Mouse (Mus musculus) mature B cell (primary cell): ENCODE measurements around the gene Cfap97d1.

ENCODE experiments used
- in situ Hi-C: fragments of 300-500 bp; cut with MboI; formaldehyde crosslinking; loops from 2 replicates; pipeline ENCODE4 v1.14.3; 2019

Gene Cfap97d1

DNA sequence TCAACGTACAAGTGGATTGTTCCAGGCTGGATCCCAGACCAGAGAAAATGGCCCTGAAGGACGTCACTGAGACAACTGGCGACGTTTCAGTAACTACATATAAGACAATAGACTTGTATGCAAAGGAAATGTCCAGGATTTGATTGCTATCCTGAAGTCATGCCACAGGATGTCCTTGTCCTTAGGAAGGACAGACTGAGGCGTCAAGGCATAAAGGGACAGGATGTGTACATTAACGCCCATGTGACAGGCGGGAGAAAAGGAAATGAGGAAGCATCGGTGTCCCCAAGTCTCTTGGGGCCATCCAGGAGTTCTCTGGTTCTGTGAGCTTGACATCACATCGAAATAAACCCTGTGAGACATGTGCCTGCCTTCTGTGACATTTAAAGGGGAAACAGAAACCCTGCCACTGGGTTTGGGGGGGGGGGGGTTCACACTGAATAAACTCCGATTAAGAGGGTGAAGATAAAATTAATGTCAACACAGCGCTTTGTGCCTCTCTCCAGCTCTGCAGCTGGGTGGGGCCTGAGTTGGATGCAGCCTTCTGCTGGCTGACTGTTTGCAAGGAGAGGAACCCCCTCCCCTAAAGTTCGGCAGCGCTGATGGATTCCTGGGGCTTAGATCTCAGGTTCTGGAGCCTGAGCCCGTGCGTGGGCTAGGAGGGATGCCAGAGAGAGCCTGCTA lies 25.0 kb downstream of the Cfap97d1 start:
- in situ Hi-C loops: no loop called here

GRCm38 (mm10) chr11:102010140-102010539 lies 26.1 kb downstream of the Cfap97d1 start:
- in situ Hi-C loops: no loop called here

GRCm38 (mm10) chr11:102011510-102011909 lies 27.4 kb downstream of the Cfap97d1 start:
- in situ Hi-C loops: no loop called here

- in situ Hi-C loops: no loop called here
Measured at GRCm38 (mm10) chr11:102013201-102013600, 29.1 kb downstream of the Cfap97d1 start.

DNA sequence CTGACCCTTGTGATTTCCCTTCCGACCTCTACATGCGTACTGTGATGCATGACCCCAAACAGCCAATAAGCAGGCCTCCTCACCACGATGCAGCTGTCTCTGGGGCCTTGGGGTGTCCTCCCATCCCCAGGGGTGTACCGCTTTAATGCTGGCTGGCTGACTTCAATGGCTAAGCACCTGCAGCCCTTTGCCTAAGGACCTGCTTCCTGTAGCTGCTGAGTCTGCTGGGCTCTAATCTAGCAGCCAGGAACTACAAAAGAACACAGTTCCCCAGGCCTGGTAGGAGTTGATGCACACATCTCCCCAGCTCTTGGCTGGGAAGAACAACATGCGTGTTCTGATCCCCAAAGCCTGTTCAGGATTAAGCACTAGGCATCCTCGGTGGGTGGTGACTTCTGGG lies 31.4 kb downstream of the Cfap97d1 start:
- in situ Hi-C loops: no loop called here

GRCm38 (mm10) chr11:102016136-102016535 lies 32.1 kb downstream of the Cfap97d1 start:
- in situ Hi-C loops: no loop called here

- in situ Hi-C loops: no loop called here
Measured at GRCm38 (mm10) chr11:102019736-102020135, 35.7 kb downstream of the Cfap97d1 start.

GRCm38 (mm10) chr11:102021196-102021595 lies 37.1 kb downstream of the Cfap97d1 start:
- in situ Hi-C loops: no loop called here

GRCm38 (mm10) chr11:102023406-102023805 lies 39.3 kb downstream of the Cfap97d1 start:
- in situ Hi-C loops: no loop called here

- in situ Hi-C loops: no loop called here
Measured at GRCm38 (mm10) chr11:102024084-102024758, 40.1 kb downstream of the Cfap97d1 start.

DNA sequence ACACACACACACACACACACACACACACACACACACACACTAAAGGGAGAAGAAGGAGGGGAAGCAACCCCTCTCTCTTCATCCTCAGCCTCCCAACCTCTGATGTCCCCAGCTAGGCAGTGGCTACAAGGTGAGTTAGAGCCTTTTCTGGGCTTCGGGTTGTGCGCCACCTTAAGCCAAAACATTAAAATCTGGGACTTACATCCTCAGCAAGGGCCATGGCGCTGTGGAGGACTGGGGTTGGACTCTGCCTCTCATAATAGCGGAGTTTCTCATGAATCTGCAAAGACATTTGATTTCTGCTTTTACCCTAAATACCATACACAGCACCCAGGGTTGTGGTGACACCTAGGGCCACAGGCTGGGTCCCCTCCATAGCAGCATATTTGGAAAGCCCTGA lies 40.8 kb downstream of the Cfap97d1 start:
- in situ Hi-C loops: no loop called here

- in situ Hi-C loops: no loop called here
Measured at GRCm38 (mm10) chr11:102025354-102025753, 41.3 kb downstream of the Cfap97d1 start.

DNA sequence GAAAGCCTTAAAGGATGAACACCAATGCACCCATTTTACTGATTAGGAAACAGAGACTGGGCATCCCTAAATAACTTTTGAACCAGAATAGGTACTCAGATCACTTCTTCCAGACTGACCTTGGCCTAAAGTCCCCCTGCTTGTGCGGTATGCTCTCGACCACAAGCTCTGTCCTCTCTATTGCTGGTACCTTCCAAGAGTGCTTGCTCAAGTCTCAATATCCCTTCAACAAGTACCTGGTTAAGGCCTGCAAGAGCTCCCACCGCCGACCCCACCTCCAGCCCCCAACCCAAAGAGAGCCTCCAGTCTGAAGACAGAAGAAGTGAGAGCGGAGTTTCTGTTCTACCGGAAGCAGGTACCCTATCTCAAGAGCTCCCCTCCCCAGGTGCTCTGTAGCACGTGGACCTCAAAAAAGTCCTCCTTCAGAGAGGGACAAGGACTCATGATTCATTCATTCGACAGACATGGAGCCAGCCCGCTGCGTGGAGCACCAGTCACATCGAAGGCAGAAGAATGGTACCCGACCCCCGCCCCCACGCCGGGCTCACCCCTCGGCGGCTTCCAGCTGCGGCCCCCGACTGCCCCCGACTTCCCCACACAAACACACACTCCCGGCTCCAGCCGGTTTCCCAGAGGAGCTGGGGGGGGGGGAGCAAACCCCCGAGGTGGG lies 42.0 kb downstream of the Cfap97d1 start:
- in situ Hi-C loops: no loop called here

GRCm38 (mm10) chr11:102026694-102027360 lies 42.7 kb downstream of the Cfap97d1 start:
- in situ Hi-C loops: no loop called here

DNA sequence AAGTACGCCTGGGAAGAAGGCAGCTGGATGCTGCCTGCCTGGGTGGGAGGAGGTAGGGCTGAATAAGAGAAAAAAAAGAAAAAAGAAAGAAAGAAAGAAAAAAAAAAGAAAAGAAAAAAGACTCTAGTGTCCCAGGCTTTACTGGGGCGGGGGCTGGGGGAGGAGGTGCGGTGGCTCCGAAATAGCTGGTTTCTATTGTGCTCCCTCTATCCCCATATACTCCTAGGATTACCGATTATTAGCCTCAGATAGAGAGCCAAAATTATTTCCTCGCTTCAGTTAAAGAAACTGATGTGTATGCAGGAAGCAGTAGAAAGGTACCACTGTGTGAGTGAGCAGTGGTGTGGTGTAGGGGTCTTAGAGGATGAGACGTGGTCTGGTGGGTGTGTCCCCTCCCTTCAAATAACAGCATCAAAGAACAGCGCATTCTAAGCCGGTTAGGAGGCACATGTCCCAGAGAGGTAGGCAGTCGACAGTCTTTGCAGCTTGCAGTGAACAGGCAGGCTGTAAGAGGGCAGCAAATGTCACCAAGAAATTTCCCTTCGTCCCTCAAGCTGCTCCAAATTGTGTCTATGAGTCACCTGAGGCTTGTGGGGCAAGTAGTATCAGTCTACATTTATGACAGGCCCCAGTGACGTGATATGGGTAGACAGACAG lies 43.4 kb downstream of the Cfap97d1 start:
- in situ Hi-C loops: no loop called here

- in situ Hi-C loops: no loop called here
Measured at GRCm38 (mm10) chr11:102028087-102028816, 44.2 kb downstream of the Cfap97d1 start, which contains the start of gene Mpp3. Mpp3 (minus strand) TSS chr11:102028461.

DNA sequence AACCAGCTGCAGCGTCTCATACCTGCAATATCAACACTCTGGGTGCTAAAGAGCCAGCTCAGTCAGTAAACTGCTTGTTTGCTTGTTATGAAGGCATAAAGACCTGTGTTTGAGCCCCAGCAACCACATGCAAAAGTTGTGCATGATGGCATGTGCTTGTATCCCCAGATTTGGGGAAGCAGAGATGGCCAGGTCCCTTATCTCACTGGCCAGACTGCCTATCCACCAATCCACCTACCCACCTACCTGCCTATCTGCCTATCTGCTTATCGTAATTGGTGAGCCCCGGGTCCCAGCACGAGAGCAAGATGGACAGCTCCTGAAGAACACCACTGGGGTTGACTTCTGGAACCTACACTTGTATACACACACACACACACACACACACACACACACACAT lies 45.2 kb downstream of the Cfap97d1 start:
- in situ Hi-C loops: no loop called here

GRCm38 (mm10) chr11:102029966-102030365 lies 45.9 kb downstream of the Cfap97d1 start:
- in situ Hi-C loops: no loop called here

DNA sequence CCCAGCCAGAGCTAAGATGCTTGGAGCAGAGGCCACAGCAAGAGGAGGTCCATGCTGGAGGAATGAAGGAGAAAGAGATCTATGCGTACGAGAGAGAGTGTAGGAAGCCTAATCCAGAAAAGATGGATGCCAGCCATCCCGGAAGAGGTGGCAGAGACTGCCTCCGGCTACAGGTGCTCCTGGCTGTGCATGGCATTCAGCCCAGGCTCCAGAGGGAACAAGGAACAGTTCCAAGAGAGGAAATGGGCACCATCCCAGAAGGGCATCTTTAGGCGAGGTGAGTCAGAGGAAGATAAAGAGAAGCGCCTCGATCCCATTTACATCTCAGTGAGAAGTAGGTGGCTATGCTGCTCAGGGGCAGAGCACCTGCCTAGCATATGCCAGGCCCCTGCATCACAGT lies 47.1 kb downstream of the Cfap97d1 start:
- in situ Hi-C loops: no loop called here

DNA sequence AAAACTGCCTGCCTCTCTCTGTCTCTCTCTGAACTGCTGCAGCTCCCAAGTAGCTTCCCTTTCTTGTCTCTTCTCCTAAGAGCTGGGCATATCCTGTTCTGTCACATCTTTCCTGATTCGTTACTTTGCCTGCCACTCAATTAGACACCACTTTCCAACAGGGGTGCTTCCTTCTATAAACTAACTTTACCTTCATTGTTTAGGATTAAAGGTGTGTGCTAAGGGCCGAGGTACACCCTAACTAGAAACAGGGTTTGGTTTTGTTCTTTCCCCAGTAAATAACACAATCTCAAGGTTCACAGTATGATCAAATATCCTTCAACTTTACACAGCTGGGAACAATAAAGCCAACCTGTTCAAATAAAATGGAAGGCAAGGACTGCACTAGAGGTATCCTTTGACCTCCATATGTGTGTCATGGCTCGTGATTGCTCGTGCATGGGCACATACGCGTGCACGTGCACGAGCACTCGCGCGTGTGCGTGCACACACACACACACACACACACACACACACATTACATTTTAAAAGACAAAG lies 49.0 kb downstream of the Cfap97d1 start:
- in situ Hi-C loops: no loop called here

GRCm38 (mm10) chr11:102034887-102035286 lies 50.8 kb downstream of the Cfap97d1 start:
- in situ Hi-C loops: no loop called here
